Mouse (Mus musculus): Measurements from ENCODE around the gene H2-Q2.

- no peak for TF ChIP-seq CTCF (IDR thresholded peaks at IDR 0.05; ENCODE audit: insufficient read depth, low read depth, low read length)
- no peak for TF ChIP-seq POLR2A (IDR thresholded peaks at IDR 0.05; ENCODE audit: insufficient read depth, low read depth, low read length)
Measured at GRCm38 (mm10) chr17:35357086-35357485, 15.0 kb downstream of the H2-Q2 start.

Measured in olfactory bulb, adult 2 months (tissue).